Comparison of ENCODE assay signal across 24 mouse cellular contexts in genomic region chr16:30984101-30984500, GRCm38 (mm10).
DNase-seq lines count a peak whose midpoint lies in the region; ATAC-seq and TF ChIP-seq lines count a peak whose summit lies in the region.
"Had no signal": no experiment of that assay in that cellular context is flagged by ENCODE, and none has a peak within 500 bp of the region (broad histone marks: within the 10 kb centered on the region; RNA-seq: fewer than 3 reads in every experiment).

No protein-coding gene starts in this region.

- no peak for DNase-seq in gastrocnemius, adult 2 months
- no peak for DNase-seq in gastrocnemius, adult 8-10 months (ENCODE audit: low spot score in 2 of 2)
- no peak for DNase-seq in layer of hippocampus, adult 2 months (ENCODE audit: low spot score in 2 of 2)
- no peak for DNase-seq in layer of hippocampus, postnatal 36 days
- no peak for DNase-seq in midbrain, postnatal 0 days (ENCODE audit: low spot score)
- no peak for DNase-seq in embryonic facial prominence, embryonic 10.5 days (ENCODE audit: low spot score)
- DNase-seq in adrenal gland, postnatal 14 days, result no peak
- DNase-seq: adrenal gland, postnatal 25 days; cerebellum, adult 2 months; heart, postnatal 14 days; kidney, adult 11 months; kidney, postnatal 36 days; thymus, adult 18-20 months; thymus, postnatal 36 days had no signal

- no peak for TF ChIP-seq CTCF in gastrocnemius, adult 2 months (IDR thresholded peaks at IDR 0.05)
- TF ChIP-seq CTCF in layer of hippocampus, adult 2 months (conservative IDR thresholded peaks at IDR 0.05), result no peak
- no peak for TF ChIP-seq CTCF in midbrain, postnatal 0 days (IDR thresholded peaks at IDR 0.05)

- peaks cover 17% of the 10 kb centered on the region for H3K4me1 ChIP-seq in midbrain, embryonic 16.5 days (ENCODE audit: control insufficient read depth, insufficient read depth, low read length)
- peaks cover 5% of the 10 kb centered on the region; the same call in 1 of the 2 replicates for H3K4me1 ChIP-seq in midbrain, postnatal 0 days (ENCODE audit: insufficient read depth, low read length)
- peaks cover 20% of the 10 kb centered on the region for H3K4me1 ChIP-seq in embryonic facial prominence, embryonic 10.5 days

- no peaks in the 10 kb centered on the region for H3K36me3 ChIP-seq in midbrain, embryonic 16.5 days (ENCODE audit: control insufficient read depth, insufficient read depth, low read length)
- H3K36me3 ChIP-seq in midbrain, postnatal 0 days (ENCODE audit: insufficient read depth, low read length), result no peaks in the 10 kb centered on the region
- no peaks in the 10 kb centered on the region for H3K36me3 ChIP-seq in embryonic facial prominence, embryonic 10.5 days (replicated peaks)
- H3K36me3 ChIP-seq: limb, embryonic 13.5 days; lung, embryonic 15.5 days; neural tube, embryonic 13.5 days had no signal

- no peaks in the 10 kb centered on the region for H3K9me3 ChIP-seq in midbrain, embryonic 16.5 days (replicated peaks; ENCODE audit: control insufficient read depth, low read length, poor library complexity, severe bottlenecking)
- H3K9me3 ChIP-seq in midbrain, postnatal 0 days (ENCODE audit: low read length), result no peaks in the 10 kb centered on the region
- H3K9me3 ChIP-seq in embryonic facial prominence, embryonic 10.5 days, result no peaks in the 10 kb centered on the region
- H3K9me3 ChIP-seq: forebrain, embryonic 13.5 days; limb, embryonic 13.5 days; lung, embryonic 15.5 days; neural tube, embryonic 13.5 days had no signal

- H3K27ac ChIP-seq in gastrocnemius, adult 2 months, result peak overlapping the region; percentile 72
- H3K27ac ChIP-seq in layer of hippocampus, adult 2 months, result peak overlapping the region; percentile 82
- peak overlapping the region; percentile 9; the same call in 1 of the 2 replicates for H3K27ac ChIP-seq in midbrain, embryonic 16.5 days (ENCODE audit: low read length)
- no peak overlapping the region for H3K27ac ChIP-seq in midbrain, postnatal 0 days (ENCODE audit: low read depth, low read length)
- H3K27ac ChIP-seq in embryonic facial prominence, embryonic 10.5 days (replicated peaks), result 0 out of 2 replicates have a peak overlapping the region, but pooled peaks have one; percentile 15
- H3K27ac ChIP-seq: hindbrain, embryonic 14.5 days; limb, embryonic 13.5 days; stomach, postnatal 0 days had no signal

- 92% methylated on average over 5 of the region's 5 CpGs for WGBS in midbrain, embryonic 16.5 days
- 96% methylated on average over 5 of the region's 5 CpGs for WGBS in midbrain, postnatal 0 days
- WGBS in embryonic facial prominence, embryonic 10.5 days, result 93% methylated on average over 5 of the region's 5 CpGs

- no peak overlapping the region for H3K9ac ChIP-seq in midbrain, embryonic 16.5 days (ENCODE audit: low read depth, low read length)
- H3K9ac ChIP-seq in midbrain, postnatal 0 days (replicated peaks; ENCODE audit: low read length, poor library complexity, severe bottlenecking), result no peak overlapping the region
- H3K9ac ChIP-seq: forebrain, embryonic 13.5 days; hindbrain, embryonic 14.5 days; limb, embryonic 13.5 days; lung, embryonic 15.5 days had no signal

- no peak overlapping the region for H3K4me3 ChIP-seq in gastrocnemius, adult 2 months
- no peak overlapping the region for H3K4me3 ChIP-seq in layer of hippocampus, adult 2 months
- H3K4me3 ChIP-seq in midbrain, embryonic 16.5 days (ENCODE audit: low read depth, low read length), result no peak overlapping the region
- no peak overlapping the region for H3K4me3 ChIP-seq in midbrain, postnatal 0 days (ENCODE audit: low read depth, low read length)
- no peak overlapping the region for H3K4me3 ChIP-seq in embryonic facial prominence, embryonic 10.5 days
- H3K4me3 ChIP-seq: forebrain, embryonic 13.5 days; limb, embryonic 13.5 days; lung, embryonic 15.5 days; neural tube, embryonic 13.5 days had no signal

- intact Hi-C loops in gastrocnemius, adult 2 months (cut with DNase I), result no loop called here

- ATAC-seq in midbrain, embryonic 16.5 days, result no peak
- no peak for ATAC-seq in midbrain, postnatal 0 days (ENCODE audit: low FRiP score)
- ATAC-seq: forebrain, embryonic 13.5 days; inflammation-experienced regulatory T-cells, adult 6 months; Patski had no signal

- no peaks in the 10 kb centered on the region for H3K27me3 ChIP-seq in midbrain, embryonic 16.5 days (ENCODE audit: control insufficient read depth, insufficient read depth, low read depth, low read length)
- H3K27me3 ChIP-seq in midbrain, postnatal 0 days (ENCODE audit: insufficient read depth, low read length), result no peaks in the 10 kb centered on the region
- no peaks in the 10 kb centered on the region for H3K27me3 ChIP-seq in embryonic facial prominence, embryonic 10.5 days (replicated peaks; ENCODE audit: low read depth, poor library complexity, severe bottlenecking)
- H3K27me3 ChIP-seq: forebrain, embryonic 13.5 days; limb, embryonic 13.5 days; lung, embryonic 15.5 days; neural tube, embryonic 13.5 days; Patski had no signal

- no peak overlapping the region for H3K4me2 ChIP-seq in midbrain, embryonic 16.5 days (ENCODE audit: low read length)
- no peak overlapping the region for H3K4me2 ChIP-seq in midbrain, postnatal 0 days (ENCODE audit: low read depth, low read length, poor library complexity, severe bottlenecking)
- H3K4me2 ChIP-seq: forebrain, embryonic 13.5 days; hindbrain, embryonic 14.5 days; limb, embryonic 13.5 days; liver, embryonic 11.5 days; lung, embryonic 15.5 days; neural tube, embryonic 13.5 days had no signal
